23 mouse cellular contexts compared by ENCODE assay signal in genomic region chr2:29878061-29878460, GRCm38 (mm10). TPM values are rescaled to one million over a fixed set of nuclear protein-coding genes. Genes with fewer than 3 reads are reported as not detected.
DNase-seq lines count a peak whose midpoint lies in the region; ATAC-seq and TF ChIP-seq lines count a peak whose summit lies in the region.
"Had no signal": no experiment of that assay in that cellular context is flagged by ENCODE, and none has a peak within 500 bp of the region (broad histone marks: within the 10 kb centered on the region; RNA-seq: fewer than 3 reads in every experiment).

No protein-coding gene starts in this region.

- H3K4me1 ChIP-seq in midbrain, embryonic 15.5 days: no peaks in the 10 kb centered on the region
- H3K4me1 ChIP-seq in midbrain, embryonic 16.5 days (ENCODE audit: control insufficient read depth, insufficient read depth, low read length): no peaks in the 10 kb centered on the region
- H3K4me1 ChIP-seq in hindbrain, embryonic 15.5 days (replicated peaks): peaks cover 5% of the 10 kb centered on the region; the same call in 1 of the 2 replicates
- H3K4me1 ChIP-seq in neural tube, embryonic 15.5 days: no peaks in the 10 kb centered on the region
- H3K4me1 ChIP-seq: embryonic facial prominence, embryonic 13.5 days; limb, embryonic 13.5 days had no signal

- H3K9me3 ChIP-seq in midbrain, embryonic 15.5 days: no peaks in the 10 kb centered on the region
- H3K9me3 ChIP-seq in midbrain, embryonic 16.5 days (replicated peaks; ENCODE audit: control insufficient read depth, low read length, poor library complexity, severe bottlenecking): no peaks in the 10 kb centered on the region
- no peaks in the 10 kb centered on the region for H3K9me3 ChIP-seq in hindbrain, embryonic 15.5 days
- no peaks in the 10 kb centered on the region for H3K9me3 ChIP-seq in neural tube, embryonic 15.5 days (replicated peaks)
- H3K9me3 ChIP-seq: embryonic facial prominence, embryonic 13.5 days; forebrain, embryonic 13.5 days; heart, embryonic 12.5 days; kidney, embryonic 15.5 days; liver, embryonic 12.5 days had no signal

- 0 out of 2 replicates have a peak, but pooled peaks have one; percentile 11 for ATAC-seq in midbrain, embryonic 15.5 days (replicated peaks)
- ATAC-seq in midbrain, embryonic 16.5 days: no peak; the same call in 1 of the 2 replicates
- peak; percentile 38; the same call in 1 of the 2 replicates for ATAC-seq in hindbrain, embryonic 15.5 days (ENCODE audit: low FRiP score, low read depth)
- peak; percentile 53; the same call in 1 of the 2 replicates for ATAC-seq in neural tube, embryonic 15.5 days (ENCODE audit: low FRiP score)
- ATAC-seq: forebrain, embryonic 13.5 days; liver, embryonic 12.5 days had no signal

- H3K4me2 ChIP-seq in midbrain, embryonic 15.5 days: no peak overlapping the region
- H3K4me2 ChIP-seq in midbrain, embryonic 16.5 days (ENCODE audit: low read length): no peak overlapping the region
- no peak overlapping the region for H3K4me2 ChIP-seq in hindbrain, embryonic 15.5 days
- H3K4me2 ChIP-seq in neural tube, embryonic 15.5 days: no peak overlapping the region
- H3K4me2 ChIP-seq: embryonic facial prominence, embryonic 13.5 days; forebrain, embryonic 13.5 days; heart, embryonic 12.5 days; kidney, embryonic 15.5 days; limb, embryonic 13.5 days; liver, embryonic 12.5 days had no signal

- H3K4me3 ChIP-seq in midbrain, embryonic 15.5 days: no peak overlapping the region
- H3K4me3 ChIP-seq in midbrain, embryonic 16.5 days (ENCODE audit: low read depth, low read length): no peak overlapping the region
- no peak overlapping the region for H3K4me3 ChIP-seq in hindbrain, embryonic 15.5 days
- no peak overlapping the region for H3K4me3 ChIP-seq in neural tube, embryonic 15.5 days (replicated peaks)
- H3K4me3 ChIP-seq: embryonic facial prominence, embryonic 13.5 days; forebrain, embryonic 13.5 days; heart, embryonic 12.5 days; kidney, embryonic 15.5 days; limb, embryonic 13.5 days; liver, embryonic 12.5 days had no signal

- no peaks in the 10 kb centered on the region for H3K36me3 ChIP-seq in midbrain, embryonic 15.5 days (replicated peaks)
- peaks cover 3% of the 10 kb centered on the region for H3K36me3 ChIP-seq in midbrain, embryonic 16.5 days (ENCODE audit: control insufficient read depth, insufficient read depth, low read length)
- peaks cover 14% of the 10 kb centered on the region; the same call in 1 of the 2 replicates for H3K36me3 ChIP-seq in hindbrain, embryonic 15.5 days
- peaks cover 13% of the 10 kb centered on the region for H3K36me3 ChIP-seq in neural tube, embryonic 15.5 days

- WGBS in midbrain, embryonic 15.5 days: 53% methylated on average over 4 of the region's 4 CpGs
- WGBS in midbrain, embryonic 16.5 days: 50% methylated on average over 4 of the region's 4 CpGs
- WGBS in hindbrain, embryonic 15.5 days: 36% methylated on average over 4 of the region's 4 CpGs
- WGBS in neural tube, embryonic 15.5 days: 49% methylated on average over 4 of the region's 4 CpGs

- H3K9ac ChIP-seq in midbrain, embryonic 15.5 days: no peak overlapping the region
- H3K9ac ChIP-seq in midbrain, embryonic 16.5 days (ENCODE audit: low read depth, low read length): no peak overlapping the region
- no peak overlapping the region for H3K9ac ChIP-seq in hindbrain, embryonic 15.5 days
- no peak overlapping the region for H3K9ac ChIP-seq in neural tube, embryonic 15.5 days (replicated peaks)
- H3K9ac ChIP-seq: embryonic facial prominence, embryonic 13.5 days; forebrain, embryonic 13.5 days; heart, embryonic 12.5 days; kidney, embryonic 15.5 days; limb, embryonic 13.5 days; liver, embryonic 12.5 days had no signal

- no peak for TF ChIP-seq POLR2A in brain, embryonic 14.5 days (IDR thresholded peaks at IDR 0.05; ENCODE audit: borderline replicate concordance, extremely low read depth, insufficient read depth, insufficient read length, poor library complexity, severe bottlenecking)

- DNase-seq in brain, embryonic 14.5 days (ENCODE audit: low read depth): peak; percentile 44
- DNase-seq in spleen, postnatal 10 days (ENCODE audit: low spot score in 2 of 2): no peak
- no peak for DNase-seq in right cerebral cortex, adult 18-20 months
- no peak for DNase-seq in cerebellum, adult 11-12 months
- DNase-seq: adrenal gland, postnatal 25 days; cerebellum, adult 11 months; cerebellum, postnatal 14 days; gastrocnemius, postnatal 10 days; heart, postnatal 10 days; kidney, adult 11 months; kidney, postnatal 4 days; lung, adult 2 months; lung, postnatal 14 days had no signal

- H3K27ac ChIP-seq in midbrain, embryonic 15.5 days: no peak overlapping the region
- H3K27ac ChIP-seq in midbrain, embryonic 16.5 days (ENCODE audit: low read length): no peak overlapping the region
- H3K27ac ChIP-seq in hindbrain, embryonic 15.5 days (replicated peaks): no peak overlapping the region
- H3K27ac ChIP-seq in neural tube, embryonic 15.5 days (replicated peaks): 0 out of 2 replicates have a peak overlapping the region, but pooled peaks have one; percentile 48
- H3K27ac ChIP-seq: embryonic facial prominence, embryonic 13.5 days; forebrain, embryonic 13.5 days; kidney, embryonic 15.5 days; limb, embryonic 13.5 days; liver, embryonic 12.5 days had no signal

- H3K27me3 ChIP-seq in midbrain, embryonic 15.5 days (replicated peaks): no peaks in the 10 kb centered on the region
- no peaks in the 10 kb centered on the region for H3K27me3 ChIP-seq in midbrain, embryonic 16.5 days (ENCODE audit: control insufficient read depth, insufficient read depth, low read depth, low read length)
- H3K27me3 ChIP-seq in hindbrain, embryonic 15.5 days: no peaks in the 10 kb centered on the region
- H3K27me3 ChIP-seq in neural tube, embryonic 15.5 days (replicated peaks): no peaks in the 10 kb centered on the region
- H3K27me3 ChIP-seq: embryonic facial prominence, embryonic 13.5 days; forebrain, embryonic 13.5 days; heart, embryonic 12.5 days; kidney, embryonic 15.5 days; limb, embryonic 13.5 days; liver, embryonic 12.5 days had no signal

- TF ChIP-seq CTCF in brain, embryonic 14.5 days (IDR thresholded peaks at IDR 0.05; ENCODE audit: borderline replicate concordance, extremely low read depth, insufficient read depth, insufficient read length): no peak

RNA-seq across cellular contexts. Expression of gene Cercam, which starts 9.1 kb away (rescaled TPM):
- polyA plus RNA-seq in midbrain, embryonic 15.5 days (2015; fragmentation: Nextera tagmentation; extraction: Ambion mirVana): 18.1 and 19.0 TPM in 2 replicates
- 15.1 and 21.2 TPM in 2 replicates for polyA plus RNA-seq in midbrain, embryonic 16.5 days (2015; fragmentation: Nextera tagmentation; extraction: Ambion mirVana)
- polyA plus RNA-seq in brain, embryonic 14.5 days (2012; rRNA removed): 24.8 and 39.2 TPM in 2 replicates
- polyA plus RNA-seq in hindbrain, embryonic 15.5 days (2015; fragmentation: Nextera tagmentation; extraction: Ambion mirVana): 22.1 and 25.9 TPM in 2 replicates
- polyA plus RNA-seq in neural tube, embryonic 15.5 days (2015; fragmentation: Nextera tagmentation; extraction: Ambion mirVana): 25.8 and 27.4 TPM in 2 replicates

RNA-seq across cellular contexts. Expression of gene Odf2, which starts 11.0 kb away (rescaled TPM):
- 67.3 and 75.9 TPM in 2 replicates for polyA plus RNA-seq in midbrain, embryonic 15.5 days (2015; fragmentation: Nextera tagmentation; extraction: Ambion mirVana)
- 66.2 and 69.9 TPM in 2 replicates for polyA plus RNA-seq in midbrain, embryonic 16.5 days (2015; fragmentation: Nextera tagmentation; extraction: Ambion mirVana)
- 72.4 and 100 TPM in 2 replicates for polyA plus RNA-seq in brain, embryonic 14.5 days (2012; rRNA removed)
- polyA plus RNA-seq in hindbrain, embryonic 15.5 days (2015; fragmentation: Nextera tagmentation; extraction: Ambion mirVana): 67.9 and 70.8 TPM in 2 replicates
- polyA plus RNA-seq in neural tube, embryonic 15.5 days (2015; fragmentation: Nextera tagmentation; extraction: Ambion mirVana): 62.4 and 66.8 TPM in 2 replicates

RNA-seq across cellular contexts. Expression of gene Gle1, which starts 57.2 kb away (rescaled TPM):
- 75.1 and 78.0 TPM in 2 replicates for polyA plus RNA-seq in midbrain, embryonic 15.5 days (2015; fragmentation: Nextera tagmentation; extraction: Ambion mirVana)
- 65.3 and 72.9 TPM in 2 replicates for polyA plus RNA-seq in midbrain, embryonic 16.5 days (2015; fragmentation: Nextera tagmentation; extraction: Ambion mirVana)
- polyA plus RNA-seq in brain, embryonic 14.5 days (2012; rRNA removed): 51.6 and 58.0 TPM in 2 replicates
- polyA plus RNA-seq in hindbrain, embryonic 15.5 days (2015; fragmentation: Nextera tagmentation; extraction: Ambion mirVana): 64.4 and 69.8 TPM in 2 replicates
- polyA plus RNA-seq in neural tube, embryonic 15.5 days (2015; fragmentation: Nextera tagmentation; extraction: Ambion mirVana): 64.8 and 66.1 TPM in 2 replicates

RNA-seq across cellular contexts. Expression of gene Urm1, which starts 58.2 kb away (rescaled TPM):
- 20.9 and 28.3 TPM in 2 replicates for polyA plus RNA-seq in midbrain, embryonic 15.5 days (2015; fragmentation: Nextera tagmentation; extraction: Ambion mirVana)
- polyA plus RNA-seq in midbrain, embryonic 16.5 days (2015; fragmentation: Nextera tagmentation; extraction: Ambion mirVana): 21.8 and 29.9 TPM in 2 replicates
- polyA plus RNA-seq in brain, embryonic 14.5 days (2012; rRNA removed): 51.5 and 67.1 TPM in 2 replicates
- 25.8 and 27.8 TPM in 2 replicates for polyA plus RNA-seq in hindbrain, embryonic 15.5 days (2015; fragmentation: Nextera tagmentation; extraction: Ambion mirVana)
- 27.7 and 28.3 TPM in 2 replicates for polyA plus RNA-seq in neural tube, embryonic 15.5 days (2015; fragmentation: Nextera tagmentation; extraction: Ambion mirVana)
